Mouse (Mus musculus): ENCODE measurements around the gene Ercc4.

The Ercc4 gene

GRCm38 (mm10) chr16:13149950-13150349 lies 40.5 kb downstream of the Ercc4 start:
- DNase-seq, result no peak

GRCm38 (mm10) chr16:13150790-13151189 lies 41.3 kb downstream of the Ercc4 start:
- no peak for DNase-seq

- no peak for DNase-seq
Observed at GRCm38 (mm10) chr16:13152475-13152874, 43.0 kb downstream of the Ercc4 start.

- DNase-seq, result no peak
Observed at GRCm38 (mm10) chr16:13153215-13153614, 43.7 kb downstream of the Ercc4 start.

- no peak for DNase-seq
Observed at GRCm38 (mm10) chr16:13154352-13154751, 44.9 kb downstream of the Ercc4 start.

GRCm38 (mm10) chr16:13157314-13157713 lies 47.8 kb downstream of the Ercc4 start:
- DNase-seq, result no peak

- DNase-seq, result no peak
Observed at GRCm38 (mm10) chr16:13158153-13158670, 48.7 kb downstream of the Ercc4 start.

- DNase-seq, result peak; percentile 50 to 62
Observed at GRCm38 (mm10) chr16:13158906-13159889, 49.7 kb downstream of the Ercc4 start.

GRCm38 (mm10) chr16:13159927-13160644 lies 50.6 kb downstream of the Ercc4 start:
- DNase-seq, result peak; percentile 88 to 91

GRCm38 (mm10) chr16:13161516-13161915 lies 52.0 kb downstream of the Ercc4 start:
- no peak for DNase-seq

GRCm38 (mm10) chr16:13167731-13168130 lies 58.2 kb downstream of the Ercc4 start:
- no peak for DNase-seq

- no peak for DNase-seq
Observed at GRCm38 (mm10) chr16:13173055-13173742, 63.7 kb downstream of the Ercc4 start.

- no peak for DNase-seq
Observed at GRCm38 (mm10) chr16:13182526-13182925, 73.0 kb downstream of the Ercc4 start.

GRCm38 (mm10) chr16:13183182-13183742 lies 73.8 kb downstream of the Ercc4 start:
- no peak for DNase-seq

GRCm38 (mm10) chr16:13184381-13184780 lies 74.9 kb downstream of the Ercc4 start:
- DNase-seq, result no peak

- peak; percentile 61 to 68 for DNase-seq
Observed at GRCm38 (mm10) chr16:13189430-13190107, 80.1 kb downstream of the Ercc4 start.

GRCm38 (mm10) chr16:13190471-13190870 lies 81.0 kb downstream of the Ercc4 start:
- peak; percentile 57 to 80 for DNase-seq

- DNase-seq, result no peak
Observed at GRCm38 (mm10) chr16:13191166-13191565, 81.7 kb downstream of the Ercc4 start.

- DNase-seq, result no peak
Observed at GRCm38 (mm10) chr16:13193663-13194071, 84.2 kb downstream of the Ercc4 start.

- DNase-seq, result no peak
Observed at GRCm38 (mm10) chr16:13194882-13195281, 85.4 kb downstream of the Ercc4 start.

GRCm38 (mm10) chr16:13196626-13197025 lies 87.1 kb downstream of the Ercc4 start:
- no peak for DNase-seq

- no peak for DNase-seq
Observed at GRCm38 (mm10) chr16:13197293-13197692, 87.8 kb downstream of the Ercc4 start.
